Mouse (Mus musculus): ENCODE data around the gene Gm49027. TPM values are rescaled to one million over a fixed set of nuclear protein-coding genes. Genes with fewer than 3 reads are reported as not detected.
A peak's percentile ranks its signal among the peaks of the same experiment; 100 is the strongest.
"Not testable (repeated sequence)": the region's sequence is repeated elsewhere in the genome, so short reads cannot be mapped to it uniquely, and the experiment has no call there.

The Gm49027 gene
- polyA plus RNA-seq, 1 experiment from 2014 or later = not detected

DNA sequence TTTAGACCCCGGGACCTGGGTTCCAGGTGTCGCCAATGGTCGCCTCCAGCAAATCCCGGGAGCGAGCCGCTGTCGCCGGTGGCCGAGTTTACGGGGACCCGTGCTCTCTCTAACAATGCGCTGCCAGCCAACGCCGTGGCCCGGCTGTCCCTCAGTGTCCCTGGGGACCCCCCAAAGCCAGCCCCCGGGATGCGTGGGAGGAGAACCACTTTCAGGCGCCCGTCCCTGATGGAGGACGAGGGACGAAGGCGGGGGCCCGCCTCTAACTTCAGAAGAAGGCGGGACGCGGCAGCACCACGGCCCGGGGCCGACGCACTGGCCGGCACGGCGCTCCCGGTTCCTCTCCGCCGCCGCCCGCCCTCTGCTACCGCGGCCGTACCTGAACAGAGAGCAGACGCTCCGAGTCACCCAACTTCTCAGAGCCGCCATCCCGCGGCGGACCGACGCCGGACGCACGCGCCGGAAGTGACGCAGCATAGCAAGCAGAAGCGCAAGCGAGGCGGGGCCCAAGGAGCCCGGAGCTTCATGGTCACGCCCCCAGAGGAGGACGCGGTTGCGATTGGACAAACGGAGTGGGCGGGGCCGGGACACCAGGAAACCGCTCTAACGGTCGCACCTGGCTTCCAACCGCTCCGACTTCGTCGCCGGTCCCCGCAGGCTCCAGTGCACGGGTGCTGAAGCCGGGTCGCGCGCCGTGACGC lies 1.4 kb downstream of the Gm49027 start, which contains the start of gene Diablo:
TSS of gene Diablo (minus strand) at position 485 of the 701 bp plus-strand sequence.
- DNase-seq (ENCODE audit: low spot score) = peak; percentile 99
- peak within 1 kb of the TSS; percentile 91 for H3K27ac ChIP-seq (replicated peaks)
- H3K27me3 ChIP-seq (ENCODE audit: low read depth, poor library complexity, severe bottlenecking) = no peaks in the 10 kb centered on the region
- H3K9me3 ChIP-seq (replicated peaks) = no peaks in the 10 kb centered on the region
- H3K4me3 ChIP-seq = peak within 1 kb of the TSS; percentile 99
- peaks cover 36% of the 10 kb centered on the region for H3K4me1 ChIP-seq
- under 1% methylated on average over 82 of the region's 82 CpGs for WGBS
- peaks cover 27% of the 10 kb centered on the region for H3K36me3 ChIP-seq

DNA sequence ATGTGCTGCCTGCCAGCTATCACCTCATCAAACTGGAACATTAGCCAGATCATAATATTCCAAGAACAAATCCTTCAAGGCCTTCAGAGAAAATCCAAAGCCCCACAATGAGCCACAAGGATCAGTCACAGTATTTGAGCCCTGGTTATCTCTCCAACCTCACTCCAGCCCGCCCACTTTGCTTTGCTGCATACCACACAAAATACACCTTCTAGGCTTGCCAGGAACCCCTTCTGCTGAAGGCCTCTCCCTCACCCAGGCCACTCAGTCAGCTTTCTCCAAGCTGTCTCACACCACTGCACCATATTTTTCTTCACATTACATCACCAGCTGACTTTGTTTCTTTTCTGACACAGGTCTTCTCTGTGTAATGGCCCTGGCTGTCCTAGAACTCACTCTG lies 3.1 kb downstream of the Gm49027 start:
- WGBS = 86% methylated on average over 1 of the region's 1 CpGs
- Histone ChIP-seq H3K27ac (replicated peaks) (no peak overlapping the region), H3K27me3 (ENCODE audit: low read depth, poor library complexity, severe bottlenecking) (no peaks in the 10 kb centered on the region), H3K36me3 (peaks cover 32% of the 10 kb centered on the region), H3K4me3 (no peak overlapping the region), H3K4me1 (peaks cover 36% of the 10 kb centered on the region), H3K9me3 (replicated peaks) (no peaks in the 10 kb centered on the region)
- DNase-seq (ENCODE audit: low spot score) = no peak

DNA sequence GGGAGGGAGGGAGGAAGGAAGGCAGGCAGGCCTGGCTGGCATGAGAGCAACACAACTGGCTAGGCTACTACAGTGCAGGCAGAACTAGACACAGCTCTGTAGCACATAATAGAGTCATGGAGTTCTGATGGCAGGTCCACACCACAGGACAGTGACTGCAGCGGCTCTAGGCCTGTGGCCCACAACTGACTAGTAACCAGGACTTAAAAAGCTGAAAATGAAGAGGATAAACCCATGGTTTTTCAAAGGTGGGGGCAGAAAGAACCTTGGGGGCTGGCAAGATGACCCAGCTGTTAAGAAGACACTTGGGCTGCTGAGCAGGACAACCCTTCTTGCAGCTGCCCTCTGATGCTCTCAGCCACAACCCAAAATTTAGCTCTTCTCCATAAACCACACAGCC lies 3.7 kb downstream of the Gm49027 start:
- Histone ChIP-seq H3K4me3 (no peak overlapping the region), H3K4me1 (peaks cover 36% of the 10 kb centered on the region), H3K9me3 (replicated peaks) (no peaks in the 10 kb centered on the region), H3K27me3 (ENCODE audit: low read depth, poor library complexity, severe bottlenecking) (no peaks in the 10 kb centered on the region), H3K36me3 (peaks cover 36% of the 10 kb centered on the region), H3K27ac (replicated peaks) (no peak overlapping the region)
- DNase-seq (ENCODE audit: low spot score) = no peak
- WGBS = 88% methylated on average over 1 of the region's 1 CpGs

- H3K27ac ChIP-seq (replicated peaks) = no peak overlapping the region
- no peaks in the 10 kb centered on the region for H3K9me3 ChIP-seq (replicated peaks)
- WGBS = 89% methylated on average over 9 of the region's 9 CpGs
- no peak for DNase-seq (ENCODE audit: low spot score)
- no peak overlapping the region for H3K4me3 ChIP-seq
- peaks cover 45% of the 10 kb centered on the region for H3K36me3 ChIP-seq
- peaks cover 36% of the 10 kb centered on the region for H3K4me1 ChIP-seq
- no peaks in the 10 kb centered on the region for H3K27me3 ChIP-seq (ENCODE audit: low read depth, poor library complexity, severe bottlenecking)
Measured at GRCm38 (mm10) chr5:123520666-123521065, 4.6 kb downstream of the Gm49027 start.

GRCm38 (mm10) chr5:123514871-123515270 lies 10.4 kb downstream of the Gm49027 start:
- WGBS = 86% methylated on average over 5 of the region's 5 CpGs

GRCm38 (mm10) chr5:123512102-123512501 lies 13.2 kb downstream of the Gm49027 start:
- H3K27me3 ChIP-seq (ENCODE audit: low read depth, poor library complexity, severe bottlenecking) = peaks cover 28% of the 10 kb centered on the region
- WGBS = 86% methylated on average over 3 of the region's 3 CpGs
- no peak overlapping the region for H3K27ac ChIP-seq (replicated peaks)
- H3K4me3 ChIP-seq = no peak overlapping the region
- peaks cover 66% of the 10 kb centered on the region for H3K36me3 ChIP-seq
- no peak for DNase-seq (ENCODE audit: low spot score)
- peaks cover 22% of the 10 kb centered on the region for H3K4me1 ChIP-seq
- H3K9me3 ChIP-seq (replicated peaks) = no peaks in the 10 kb centered on the region

More at GRCm38 (mm10) chr5:123514871-123515270, 10.4 kb downstream of the Gm49027 start:
- Histone ChIP-seq H3K9me3 (replicated peaks) (no peaks in the 10 kb centered on the region), H3K27me3 (ENCODE audit: low read depth, poor library complexity, severe bottlenecking) (peaks cover 9% of the 10 kb centered on the region; the same call in 1 of the 2 replicates), H3K27ac (replicated peaks) (no peak overlapping the region), H3K4me1 (no peaks in the 10 kb centered on the region), H3K4me3 (no peak overlapping the region), H3K36me3 (peaks cover 94% of the 10 kb centered on the region)
- no peak for DNase-seq (ENCODE audit: low spot score)

DNA sequence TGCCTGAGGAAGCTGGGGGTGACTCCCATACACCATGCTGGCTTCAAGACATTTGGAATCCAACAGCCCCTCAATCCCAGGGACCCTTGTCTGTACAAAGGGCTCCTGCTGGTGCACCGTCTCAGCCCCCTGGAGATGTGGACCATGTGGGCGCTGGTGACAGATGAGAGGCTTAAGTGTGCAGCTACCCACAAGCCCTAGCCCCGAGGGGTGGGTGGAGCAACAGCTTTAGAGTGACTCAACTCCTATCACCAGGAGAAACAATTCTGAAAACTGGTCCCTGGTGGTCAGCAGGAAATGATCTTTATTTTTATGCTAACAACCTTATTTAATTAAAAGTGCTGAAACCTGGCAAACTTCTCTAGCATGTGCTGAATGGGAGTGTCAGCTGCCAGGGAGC lies 13.9 kb downstream of the Gm49027 start:
- H3K27ac ChIP-seq (replicated peaks); DNase-seq (ENCODE audit: low spot score); H3K9me3 ChIP-seq (replicated peaks); H3K4me3 ChIP-seq: not testable (repeated sequence)
- H3K36me3 ChIP-seq = peaks cover 60% of the 10 kb centered on the region
- peaks cover 34% of the 10 kb centered on the region for H3K27me3 ChIP-seq (ENCODE audit: low read depth, poor library complexity, severe bottlenecking)
- 90% methylated on average over 3 of the region's 3 CpGs for WGBS
- peaks cover 22% of the 10 kb centered on the region for H3K4me1 ChIP-seq

DNA sequence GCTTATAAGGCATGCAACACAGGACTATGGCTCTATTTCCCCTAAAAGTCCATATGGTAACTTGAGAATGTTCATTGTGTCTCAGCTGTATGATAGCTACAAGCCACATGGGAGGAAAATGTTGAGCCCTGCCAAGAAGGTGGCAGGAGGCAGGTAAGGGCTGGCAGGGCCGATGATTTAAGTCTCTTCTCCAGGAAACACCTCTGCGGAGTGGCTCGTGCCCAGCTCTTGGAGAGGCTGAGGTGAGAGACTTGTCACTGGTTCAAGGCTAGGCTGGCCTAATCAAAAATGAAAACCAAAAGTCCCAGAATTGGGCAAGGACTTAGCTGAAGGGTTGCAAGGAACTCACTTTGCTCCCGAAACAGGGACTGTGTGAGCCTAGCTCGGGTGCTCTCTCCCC lies 15.1 kb downstream of the Gm49027 start, which contains the start of gene B3gnt4:
TSS of gene B3gnt4 (plus strand) at position 301 of the 400 bp plus-strand sequence.
- peaks cover 22% of the 10 kb centered on the region for H3K4me1 ChIP-seq
- 90% methylated on average over 5 of the region's 5 CpGs for WGBS
- H3K9me3 ChIP-seq (replicated peaks) = no peaks in the 10 kb centered on the region
- H3K27ac ChIP-seq (replicated peaks) = no peak within 1 kb of the TSS
- H3K27me3 ChIP-seq (ENCODE audit: low read depth, poor library complexity, severe bottlenecking) = peaks cover 39% of the 10 kb centered on the region
- DNase-seq (ENCODE audit: low spot score) = no peak
- peaks cover 47% of the 10 kb centered on the region for H3K36me3 ChIP-seq
- H3K4me3 ChIP-seq = no peak within 1 kb of the TSS; the same call in 1 of the 2 replicates

GRCm38 (mm10) chr5:123508921-123509320 lies 16.4 kb downstream of the Gm49027 start:
- H3K27ac ChIP-seq (replicated peaks) = peak overlapping the region; percentile 84
- H3K9me3 ChIP-seq (replicated peaks) = no peaks in the 10 kb centered on the region
- peaks cover 23% of the 10 kb centered on the region for H3K4me1 ChIP-seq
- 10% methylated on average over 12 of the region's 12 CpGs for WGBS
- H3K4me3 ChIP-seq = peak overlapping the region; percentile 68
- peaks cover 39% of the 10 kb centered on the region for H3K27me3 ChIP-seq (ENCODE audit: low read depth, poor library complexity, severe bottlenecking)
- H3K36me3 ChIP-seq = peaks cover 34% of the 10 kb centered on the region
- no peak for DNase-seq (ENCODE audit: low spot score)

DNA sequence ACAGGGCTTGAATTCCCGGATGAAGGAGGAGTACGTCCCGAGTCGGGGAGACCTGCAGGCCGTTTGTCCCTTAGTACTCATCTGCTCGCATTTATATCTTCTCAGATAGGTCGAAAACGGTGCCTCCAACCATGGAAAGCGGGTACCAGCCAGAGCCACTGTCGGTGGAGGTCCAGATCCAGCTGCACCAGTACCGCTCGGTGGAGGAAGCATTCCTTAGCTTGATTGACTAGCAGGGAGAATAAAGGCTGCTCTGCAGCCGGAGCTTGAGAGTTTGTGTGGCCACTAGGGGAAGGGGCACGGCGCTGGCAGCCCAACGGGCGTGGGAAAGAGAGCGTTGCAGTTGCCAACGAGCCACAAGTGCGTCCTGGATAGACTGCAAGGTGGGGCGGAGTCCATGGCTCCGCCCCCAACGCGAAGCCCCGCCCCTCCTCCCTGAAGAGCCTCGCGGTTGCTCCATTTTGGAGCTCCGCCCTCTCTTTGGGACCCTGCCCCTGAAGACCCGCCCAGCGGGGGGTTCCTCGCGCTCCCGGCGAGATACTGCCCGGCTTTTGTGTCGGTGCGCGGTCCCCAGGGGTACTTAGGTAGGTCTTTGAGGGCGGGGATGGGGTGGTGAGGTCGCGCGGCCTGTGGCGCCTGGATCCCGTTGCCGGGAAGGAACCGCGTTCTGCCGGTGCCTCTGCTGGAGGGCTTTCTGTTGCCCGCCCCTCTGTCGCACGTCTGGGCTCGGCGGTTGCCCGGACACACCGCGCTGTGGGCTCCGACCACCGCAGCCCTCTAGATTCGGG lies 17.2 kb downstream of the Gm49027 start:
- Histone ChIP-seq H3K4me1 (peaks cover 29% of the 10 kb centered on the region), H3K4me3 (peak overlapping the region; percentile 68), H3K27ac (replicated peaks) (peak overlapping the region; percentile 84), H3K27me3 (ENCODE audit: low read depth, poor library complexity, severe bottlenecking) (peaks cover 39% of the 10 kb centered on the region), H3K9me3 (replicated peaks) (no peaks in the 10 kb centered on the region), H3K36me3 (peaks cover 29% of the 10 kb centered on the region)
- peak; percentile 92 for DNase-seq (ENCODE audit: low spot score)
- WGBS = 1% methylated on average over 59 of the region's 59 CpGs

GRCm38 (mm10) chr5:123501973-123502372 lies 23.3 kb downstream of the Gm49027 start:
- Histone ChIP-seq H3K9me3 (replicated peaks) (no peaks in the 10 kb centered on the region), H3K36me3 (no peaks in the 10 kb centered on the region), H3K27me3 (ENCODE audit: low read depth, poor library complexity, severe bottlenecking) (peaks cover 21% of the 10 kb centered on the region), H3K4me1 (peaks cover 22% of the 10 kb centered on the region), H3K27ac (replicated peaks) (no peak overlapping the region), H3K4me3 (no peak overlapping the region)
- no peak for DNase-seq (ENCODE audit: low spot score)
- WGBS = 88% methylated on average over 4 of the region's 4 CpGs

- Histone ChIP-seq H3K36me3 (no peaks in the 10 kb centered on the region), H3K4me1 (peaks cover 27% of the 10 kb centered on the region), H3K9me3 (replicated peaks) (no peaks in the 10 kb centered on the region), H3K27me3 (ENCODE audit: low read depth, poor library complexity, severe bottlenecking) (peaks cover 16% of the 10 kb centered on the region), H3K27ac (replicated peaks) (no peak overlapping the region), H3K4me3 (no peak overlapping the region)
- no peak for DNase-seq (ENCODE audit: low spot score)
- 51% methylated on average over 4 of the region's 4 CpGs for WGBS
Measured at GRCm38 (mm10) chr5:123499717-123500116, 25.6 kb downstream of the Gm49027 start.

- no peak for DNase-seq (ENCODE audit: low spot score)
- Histone ChIP-seq H3K9me3 (replicated peaks) (no peaks in the 10 kb centered on the region), H3K4me1 (peaks cover 13% of the 10 kb centered on the region), H3K36me3 (no peaks in the 10 kb centered on the region), H3K4me3 (0 out of 2 replicates have a peak overlapping the region, but pooled peaks have one; percentile 51), H3K27me3 (ENCODE audit: low read depth, poor library complexity, severe bottlenecking) (peaks cover 12% of the 10 kb centered on the region), H3K27ac (replicated peaks) (no peak overlapping the region)
- 67% methylated on average over 9 of the region's 9 CpGs for WGBS
Measured at GRCm38 (mm10) chr5:123489935-123490334, 35.4 kb downstream of the Gm49027 start.
